Mouse (Mus musculus) adrenal gland, adult 8-10 months (tissue): ENCODE results near the gene Mob3b. TPM values are rescaled to one million over a fixed set of nuclear protein-coding genes. Genes with fewer than 3 reads are reported as not detected.

Experiments used
- DNase-seq: peaks from one replicate; pipeline ENCODE4 v3.0.0; 2022
- total RNA-seq, 4 experiments: library from RNA; stranded (reverse); gene quantifications; 2 replicates each; pipeline ENCODE4 v1.2.4; 2022

The Mob3b gene
- total RNA-seq, 4 experiments from 2014 or later = 28.5 to 53.9 (median 39.7) TPM

DNA sequence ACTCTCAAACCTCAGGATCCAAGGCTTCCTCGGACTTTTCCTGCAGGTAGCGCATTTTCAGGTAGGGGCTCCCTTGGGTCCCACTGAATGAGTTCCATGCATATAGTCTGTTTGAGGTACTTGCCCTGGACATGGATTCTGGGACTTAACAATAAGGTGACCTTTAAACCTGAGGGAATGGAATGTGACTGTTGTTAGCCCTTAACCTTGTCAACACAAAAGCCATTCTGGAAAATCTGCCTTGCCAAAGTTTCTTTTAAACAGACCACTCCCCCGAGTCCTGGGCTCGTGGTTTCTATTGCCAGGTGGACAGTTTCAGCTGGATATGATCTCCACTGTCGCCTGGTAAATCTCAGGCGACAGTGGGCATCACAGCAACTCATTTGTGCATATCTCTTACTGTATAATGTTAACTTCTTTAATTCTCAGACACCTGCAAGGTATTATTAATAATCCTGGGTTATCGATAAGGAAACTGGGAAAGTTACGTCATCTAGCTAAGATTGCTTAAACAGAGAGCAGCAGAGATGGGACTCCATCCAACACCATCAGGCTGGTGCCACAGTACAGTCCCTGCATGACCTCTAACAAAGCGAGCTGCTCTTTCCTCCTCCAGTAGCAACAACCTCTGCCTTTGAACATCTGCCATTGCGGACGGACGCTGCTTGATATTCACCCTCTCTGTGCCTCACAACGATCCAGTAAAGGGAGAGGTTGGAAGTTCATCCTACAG, 43.6 kb downstream of the Mob3b start:
- no peak for DNase-seq

DNA sequence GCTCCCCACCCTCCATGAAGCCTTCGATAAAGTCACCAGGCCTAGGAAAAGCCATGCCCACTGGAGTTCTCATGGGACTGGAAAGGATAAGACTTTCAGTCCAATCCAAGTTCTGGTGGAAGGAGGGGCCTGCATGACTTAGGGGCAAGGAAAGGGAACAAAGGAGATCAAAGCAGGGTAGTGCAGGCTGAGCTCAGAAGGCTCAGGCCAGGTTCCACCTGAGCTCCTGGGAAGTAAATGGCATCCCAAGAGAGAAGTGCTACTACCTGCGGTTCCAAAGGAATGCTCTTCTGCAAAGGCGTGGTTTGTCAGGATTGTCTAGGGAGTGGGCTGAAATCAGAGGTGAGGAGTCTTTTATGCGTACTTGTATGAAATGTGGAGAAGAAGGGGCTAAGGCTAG, 44.8 kb downstream of the Mob3b start:
- no peak for DNase-seq

DNA sequence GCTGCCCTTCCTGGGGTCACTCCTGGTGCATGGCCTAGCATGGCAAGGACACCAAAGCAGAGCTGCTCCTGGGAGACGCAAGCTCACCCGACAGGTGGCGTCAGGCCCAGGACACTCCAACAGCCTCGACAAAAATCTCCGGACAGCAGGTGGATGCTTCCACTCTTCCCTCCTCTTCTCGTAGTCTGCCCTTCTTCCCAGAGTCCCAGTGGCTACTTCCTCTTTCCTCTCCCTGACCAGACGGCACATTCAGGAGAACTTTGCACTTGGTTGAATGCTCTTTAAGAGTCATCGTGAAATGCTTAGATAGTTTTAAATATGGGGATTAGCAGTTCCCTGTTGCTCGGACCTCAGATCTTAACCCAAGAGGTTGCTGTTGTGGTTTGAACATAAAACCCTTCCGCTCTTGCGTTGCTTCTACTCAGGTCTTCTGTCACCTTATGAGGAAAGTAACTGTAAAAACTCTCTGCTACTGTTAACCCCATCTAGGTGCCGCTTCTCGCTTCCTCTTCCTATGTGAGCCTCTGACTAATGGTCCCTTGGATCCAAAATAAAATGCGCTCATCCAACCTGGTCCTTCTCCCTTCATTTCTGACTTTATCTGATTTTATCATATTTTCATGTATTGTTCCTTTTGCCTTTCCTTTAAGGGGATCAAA, 52.0 kb downstream of the Mob3b start:
- no peak for DNase-seq

DNA sequence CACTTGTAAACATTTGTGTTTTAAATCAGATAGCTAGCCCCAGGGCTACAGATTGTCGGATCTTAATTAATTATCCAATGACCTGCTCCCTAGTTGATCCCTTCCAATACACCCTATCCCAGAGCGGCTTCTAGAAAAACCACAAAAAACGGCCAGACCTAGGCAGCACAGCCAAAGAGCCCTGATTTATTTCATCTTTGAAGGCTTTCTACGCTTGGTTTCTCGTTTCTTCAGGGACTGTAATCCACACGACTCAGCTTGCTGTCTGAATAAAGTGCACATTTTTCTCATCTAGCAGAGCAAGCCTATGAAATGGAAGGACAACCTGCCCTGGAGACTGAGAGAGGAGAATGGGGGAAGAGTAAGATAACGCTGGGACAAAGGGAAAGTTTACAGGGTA, 56.1 kb downstream of the Mob3b start:
- DNase-seq = no peak

DNA sequence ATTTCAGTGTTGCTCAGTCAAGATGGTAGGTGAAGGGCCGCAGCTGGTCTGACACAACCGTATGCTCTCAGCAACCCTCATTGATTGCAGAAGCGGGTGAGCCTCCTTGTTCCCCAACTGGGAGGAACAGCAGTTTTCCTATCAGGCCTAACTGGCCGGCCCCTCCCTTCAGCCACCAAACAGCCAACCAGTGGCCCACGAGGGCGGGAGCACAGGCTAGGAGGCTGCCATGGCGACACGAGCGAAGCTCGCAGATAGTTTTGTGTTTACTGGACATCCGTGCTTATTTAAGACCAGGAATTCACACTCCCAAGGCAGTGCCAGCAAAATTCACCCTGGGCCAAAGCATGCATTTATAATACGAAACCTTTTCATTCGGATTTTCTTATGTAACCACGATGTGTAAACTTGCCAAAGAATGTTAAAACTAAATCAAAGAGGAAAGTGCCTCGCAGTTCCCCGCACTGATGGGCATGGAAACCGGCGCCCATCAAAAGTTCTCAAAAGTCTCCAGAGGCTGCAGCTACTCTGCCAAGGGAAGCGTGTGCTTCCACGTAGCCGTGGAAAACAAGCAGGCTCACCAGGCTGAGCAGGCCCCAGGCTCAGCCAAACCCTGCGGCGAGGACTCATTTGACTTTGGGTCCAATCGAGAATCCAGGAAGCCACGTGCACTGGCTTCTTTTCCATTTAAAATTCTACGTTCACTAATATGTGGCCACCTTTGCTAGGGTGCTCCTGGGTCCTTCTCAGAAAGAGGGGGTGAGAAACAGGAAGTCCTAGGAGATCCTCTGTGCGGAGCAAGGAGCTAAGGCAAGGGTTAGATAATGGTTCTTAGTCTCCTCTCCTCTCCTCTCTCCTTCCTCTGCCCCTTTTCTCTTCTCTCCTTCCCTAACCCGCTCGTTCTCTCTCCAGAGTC, 57.2 kb downstream of the Mob3b start:
- peak; percentile 85 for DNase-seq

DNA sequence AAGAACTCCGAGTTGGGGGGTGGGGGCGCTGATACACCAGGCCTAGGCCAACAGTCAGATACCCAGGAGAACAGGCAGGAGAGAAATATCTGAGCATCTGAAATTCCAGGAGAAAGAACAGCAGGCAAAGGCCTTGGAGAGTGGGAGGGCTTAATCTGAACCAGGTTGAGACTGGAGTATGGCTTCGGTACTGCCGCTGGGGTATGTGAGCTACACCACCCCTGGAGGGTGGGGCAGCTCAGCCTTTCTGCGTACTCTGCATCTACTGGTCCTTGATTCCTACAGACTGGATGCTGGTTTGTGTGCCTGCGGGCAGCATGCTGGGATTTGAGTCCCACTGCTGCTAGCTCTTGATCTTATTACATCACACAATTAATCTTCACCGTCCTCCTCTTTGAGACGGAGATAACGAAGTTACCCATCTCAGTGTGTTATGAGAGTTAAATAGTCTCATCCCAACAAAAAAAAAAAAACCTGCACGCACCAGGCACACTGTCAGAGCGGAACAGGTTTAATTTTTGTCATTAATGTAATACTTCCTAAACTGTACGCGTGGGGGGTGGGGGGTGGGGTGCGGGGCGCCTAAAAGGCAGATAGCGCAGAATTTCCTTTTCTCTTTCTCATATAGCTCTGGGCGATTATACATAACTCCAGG, 57.9 kb downstream of the Mob3b start:
- DNase-seq = no peak

DNA sequence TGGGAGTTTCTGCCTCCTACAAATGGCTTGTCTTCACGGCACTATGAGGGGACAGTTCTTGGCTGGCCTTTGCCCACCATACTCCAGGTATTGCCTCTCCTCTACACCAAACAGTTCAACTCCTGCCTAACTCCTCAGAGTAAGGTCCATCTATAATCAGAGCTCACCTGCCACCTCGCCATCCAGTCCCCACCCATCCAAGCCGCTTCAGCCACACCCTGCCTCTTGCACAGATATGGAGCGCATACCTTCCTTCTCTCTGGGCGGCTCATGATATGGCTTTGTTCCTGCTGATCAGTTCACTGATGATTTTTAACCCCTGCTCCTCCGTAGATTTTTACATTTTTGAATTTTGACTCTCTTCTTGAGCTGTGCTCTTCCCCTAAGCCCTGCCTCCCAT, 58.7 kb downstream of the Mob3b start:
- no peak for DNase-seq

DNA sequence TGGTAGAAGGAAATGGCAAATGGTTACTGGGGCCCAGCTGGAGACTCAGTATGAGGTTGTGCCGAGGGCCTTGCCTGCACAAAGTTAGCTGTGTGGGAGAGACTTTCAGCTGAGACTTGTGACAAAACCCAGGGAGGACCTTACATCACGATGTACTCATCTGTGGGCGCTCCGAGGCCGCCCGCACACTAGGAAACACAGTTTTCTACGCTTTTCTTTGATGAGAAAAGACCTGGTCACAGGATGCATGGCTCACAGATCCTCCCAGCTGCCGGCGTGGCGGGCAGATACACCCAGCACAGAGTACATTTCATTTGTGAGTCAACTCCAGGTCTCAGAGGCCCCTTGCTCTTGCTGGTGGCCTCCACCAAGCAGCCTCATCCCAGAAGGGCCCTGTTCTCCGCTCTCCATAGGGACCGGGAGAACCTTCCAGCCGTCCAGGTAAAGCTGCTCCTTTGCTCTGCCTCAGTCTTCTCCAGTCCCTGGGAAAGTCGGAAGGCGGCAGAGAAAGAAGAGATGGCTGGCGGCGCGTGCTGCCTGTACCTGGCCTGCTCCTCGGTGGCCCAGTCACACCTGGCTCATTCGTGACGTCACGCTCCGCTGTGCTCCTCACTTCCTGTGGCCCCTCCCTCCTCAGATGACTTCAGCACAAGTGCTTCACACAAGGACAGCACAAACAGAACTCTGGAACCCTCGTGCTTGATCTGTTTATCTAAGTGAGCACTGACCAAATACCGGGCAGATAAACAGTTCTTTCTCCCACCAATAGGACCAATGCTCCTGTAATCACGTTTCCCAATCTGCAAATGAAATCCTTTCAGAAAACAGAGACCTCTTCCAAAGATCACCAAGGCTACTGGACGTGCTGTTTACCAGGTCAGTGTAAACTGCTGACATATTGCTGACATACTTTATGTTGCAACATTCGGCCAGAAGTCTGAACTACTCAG, 60.8 kb downstream of the Mob3b start:
- DNase-seq = no peak

DNA sequence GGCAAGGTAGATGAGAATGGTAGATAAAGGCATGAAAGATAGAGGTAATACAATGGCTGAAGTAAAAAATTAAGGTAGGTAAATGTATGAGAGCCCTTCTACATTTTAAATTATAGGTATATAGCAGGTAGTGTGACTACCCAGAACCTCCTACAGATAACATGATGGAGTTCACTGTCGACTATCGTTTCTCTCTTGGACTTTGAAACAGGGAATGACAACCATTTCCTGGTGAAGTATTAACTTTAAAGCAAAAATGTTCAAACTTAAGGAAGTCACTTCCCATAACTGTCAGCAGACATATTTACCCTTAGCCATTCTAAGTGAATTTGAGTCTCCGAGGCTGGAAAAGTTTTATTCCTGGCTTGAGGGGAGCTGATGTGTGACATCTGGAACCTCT, 64.8 kb downstream of the Mob3b start:
- DNase-seq = no peak

DNA sequence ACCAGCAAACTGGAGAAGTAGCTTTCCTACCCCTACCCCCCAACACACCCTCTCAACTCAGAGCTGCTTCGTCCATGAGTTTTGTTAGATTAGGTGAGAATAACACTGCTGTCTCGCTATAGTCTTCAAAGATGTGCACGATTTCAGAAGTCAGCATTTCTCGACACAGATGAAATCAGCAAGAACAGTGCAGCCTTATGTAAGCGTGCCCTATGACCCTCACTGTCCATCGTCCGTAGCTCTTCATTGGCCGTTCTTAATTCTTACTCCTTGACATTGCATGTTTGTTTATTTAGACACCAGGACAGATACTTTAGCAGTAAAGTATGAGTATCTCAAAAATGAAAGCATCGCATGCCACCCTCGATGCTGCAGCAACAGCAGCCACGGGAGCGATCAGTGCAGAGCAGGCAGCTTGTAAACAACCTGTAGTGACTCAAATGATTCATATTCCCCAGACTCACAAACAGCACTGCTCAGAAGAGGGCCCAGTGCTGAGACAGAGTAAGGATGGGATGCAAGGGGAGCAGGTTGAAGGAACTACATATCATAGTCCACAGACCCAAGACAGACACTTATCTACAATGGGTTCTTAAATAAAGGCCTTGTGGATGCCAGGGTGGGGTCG, 66.0 kb downstream of the Mob3b start:
- DNase-seq = no peak

GRCm38 (mm10) chr4:35089321-35090316, 67.7 kb downstream of the Mob3b start:
- no peak for DNase-seq

GRCm38 (mm10) chr4:35086067-35086700, 71.1 kb downstream of the Mob3b start:
- no peak for DNase-seq

- DNase-seq = no peak
Measured at GRCm38 (mm10) chr4:35084060-35084459, 73.2 kb downstream of the Mob3b start.

- no peak for DNase-seq
Measured at GRCm38 (mm10) chr4:35082476-35083114, 74.7 kb downstream of the Mob3b start.

GRCm38 (mm10) chr4:35080285-35080684, 77.0 kb downstream of the Mob3b start:
- no peak for DNase-seq

- no peak for DNase-seq
Measured at GRCm38 (mm10) chr4:35068739-35069138, 88.5 kb downstream of the Mob3b start.

DNA sequence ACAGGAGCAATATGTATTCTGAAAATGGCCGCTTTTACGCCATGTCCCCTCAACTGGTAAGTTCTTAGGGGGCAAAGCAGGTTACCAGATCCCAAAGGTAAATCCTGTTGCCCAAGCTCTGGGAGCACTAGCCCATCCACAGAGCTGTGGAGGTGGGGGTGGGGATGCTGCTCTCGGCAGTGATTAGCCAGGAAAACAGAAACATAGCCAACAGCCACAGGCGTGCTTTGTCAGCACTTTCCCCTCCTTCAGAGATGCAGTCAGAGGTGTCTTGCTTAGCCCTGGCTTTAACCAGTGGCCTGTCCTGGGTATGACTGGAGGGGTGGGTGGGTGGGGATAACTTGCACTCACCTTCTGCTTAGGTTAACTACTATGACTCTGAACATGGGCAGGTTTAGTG, 91.1 kb downstream of the Mob3b start:
- DNase-seq = no peak

DNA sequence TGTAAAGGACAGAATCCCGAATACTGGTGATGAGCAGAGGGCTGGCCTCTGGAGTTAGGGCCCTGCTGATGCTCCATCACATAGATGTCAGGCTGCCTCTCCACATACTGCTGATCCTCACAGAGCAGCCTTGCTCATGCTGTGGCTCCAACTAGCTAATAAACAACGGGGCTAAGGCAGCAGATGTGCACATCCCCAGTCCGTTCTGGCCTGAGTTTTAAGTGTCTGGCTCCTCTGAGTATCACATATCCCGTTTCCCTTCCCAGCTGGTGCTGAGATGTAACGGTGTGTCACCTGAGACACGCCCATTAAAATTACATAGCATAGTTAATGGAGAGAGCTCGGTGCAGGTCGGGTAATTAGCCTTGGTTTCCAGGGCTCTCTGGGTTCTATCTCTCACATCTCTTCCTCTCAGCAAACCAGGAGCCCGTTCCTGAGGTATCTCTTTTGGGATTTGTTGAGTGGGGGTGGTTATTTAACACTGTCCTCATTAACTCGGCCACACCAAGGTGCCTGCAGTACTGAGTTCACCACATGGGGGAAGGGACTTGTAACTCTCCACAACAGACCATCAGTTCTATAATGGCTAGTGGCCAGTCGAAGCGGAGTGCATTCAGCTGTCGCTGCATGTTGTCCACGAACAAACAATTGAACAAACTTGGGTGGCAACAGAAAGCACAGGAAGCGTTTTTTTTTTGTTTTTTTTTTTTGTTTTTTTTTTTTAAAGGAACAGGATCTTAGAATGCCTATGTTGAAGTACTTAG, 92.0 kb downstream of the Mob3b start:
- DNase-seq = no peak
